ENCODE assay signal across 8 mouse cellular contexts in genomic region chr13:67525753-67526410, GRCm38 (mm10). TPM values are rescaled to one million over a fixed set of nuclear protein-coding genes. Genes with fewer than 3 reads are reported as not detected.
DNase-seq lines count a peak whose midpoint lies in the region; ATAC-seq and TF ChIP-seq lines count a peak whose summit lies in the region.

Gm26965 (minus strand) TSS chr13:67526151.
Zfp87 (minus strand) TSS chr13:67526177.

- peak within 1 kb of the TSS; percentile 90 for H3K4me3 ChIP-seq in embryonic facial prominence, embryonic 14.5 days (ENCODE audit: low read depth, low read length)
- peak within 1 kb of the TSS; percentile 69 for H3K4me3 ChIP-seq in heart, adult 2 months
- H3K4me3 ChIP-seq in limb, embryonic 13.5 days = peak within 1 kb of the TSS; percentile 83
- H3K4me3 ChIP-seq in midbrain, embryonic 16.5 days (ENCODE audit: low read depth, low read length) = peak within 1 kb of the TSS; percentile 76

- H3K4me2 ChIP-seq in embryonic facial prominence, embryonic 14.5 days (ENCODE audit: low read depth, low read length) = peak within 1 kb of the TSS; percentile 83
- H3K4me2 ChIP-seq in limb, embryonic 13.5 days (replicated peaks) = peak within 1 kb of the TSS; percentile 91
- peak within 1 kb of the TSS; percentile 88 for H3K4me2 ChIP-seq in midbrain, embryonic 16.5 days (ENCODE audit: low read length)

- peaks cover 13% of the 10 kb centered on the region for H3K4me1 ChIP-seq in embryonic facial prominence, embryonic 14.5 days (ENCODE audit: control insufficient read depth, insufficient read depth, low read length)
- H3K4me1 ChIP-seq in heart, adult 2 months (ENCODE audit: control insufficient read depth, insufficient read depth, low read length) = peaks cover 1% of the 10 kb centered on the region
- peaks cover 9% of the 10 kb centered on the region for H3K4me1 ChIP-seq in limb, embryonic 13.5 days
- peaks cover 25% of the 10 kb centered on the region for H3K4me1 ChIP-seq in midbrain, embryonic 16.5 days (ENCODE audit: control insufficient read depth, insufficient read depth, low read length)

- peak within 1 kb of the TSS; percentile 68; the same call in 1 of the 2 replicates for H3K27ac ChIP-seq in embryonic facial prominence, embryonic 14.5 days (replicated peaks; ENCODE audit: low read depth, low read length)
- H3K27ac ChIP-seq in heart, adult 2 months = peak within 1 kb of the TSS; percentile 71
- peak within 1 kb of the TSS; percentile 81 for H3K27ac ChIP-seq in limb, embryonic 13.5 days
- H3K27ac ChIP-seq in midbrain, embryonic 16.5 days (ENCODE audit: low read length) = peak within 1 kb of the TSS; percentile 61

- peaks cover 9% of the 10 kb centered on the region for H3K36me3 ChIP-seq in embryonic facial prominence, embryonic 14.5 days (ENCODE audit: control insufficient read depth, insufficient read depth, low read length)
- no peaks in the 10 kb centered on the region for H3K36me3 ChIP-seq in heart, adult 2 months (ENCODE audit: control insufficient read depth, insufficient read depth, low read length)
- H3K36me3 ChIP-seq in limb, embryonic 13.5 days = peaks cover 3% of the 10 kb centered on the region; the same call in 1 of the 2 replicates
- no peaks in the 10 kb centered on the region for H3K36me3 ChIP-seq in midbrain, embryonic 16.5 days (ENCODE audit: control insufficient read depth, insufficient read depth, low read length)

- peaks cover 2% of the 10 kb centered on the region; the same call in 1 of the 2 replicates for H3K79me2 ChIP-seq in heart, adult 2 months (replicated peaks; ENCODE audit: control insufficient read depth, insufficient read depth, low read length)

- intact Hi-C loops in heart, adult 2 months (cut with DNase I) = loop anchor here (1.0 to 10.0 kb wide), 8 partner anchors 26 to 421 kb away; partner anchors contain the start of genes Gm28044, Gm28557, Zfp58 and Zfp595

- TF ChIP-seq EP300 in heart, adult 2 months (IDR thresholded peaks at IDR 0.05; ENCODE audit: insufficient read depth, low read depth, low read length) = peak; percentile 79

- peak; percentile 94 for TF ChIP-seq POLR2A in heart, adult 2 months (IDR thresholded peaks at IDR 0.05; ENCODE audit: insufficient read depth, low read depth, low read length)

- TF ChIP-seq CTCF in heart, adult 2 months (IDR thresholded peaks at IDR 0.05) = no peak

- no peaks in the 10 kb centered on the region for H3K9me3 ChIP-seq in embryonic facial prominence, embryonic 14.5 days (ENCODE audit: control insufficient read depth, low read length)
- no peaks in the 10 kb centered on the region for H3K9me3 ChIP-seq in limb, embryonic 13.5 days
- no peaks in the 10 kb centered on the region for H3K9me3 ChIP-seq in midbrain, embryonic 16.5 days (replicated peaks; ENCODE audit: control insufficient read depth, low read length, poor library complexity, severe bottlenecking)

- peak within 1 kb of the TSS; percentile 87 for H3K9ac ChIP-seq in embryonic facial prominence, embryonic 14.5 days (ENCODE audit: low read depth, low read length)
- peak within 1 kb of the TSS; percentile 87 for H3K9ac ChIP-seq in heart, adult 2 months (ENCODE audit: low read depth, low read length)
- H3K9ac ChIP-seq in limb, embryonic 13.5 days = peak within 1 kb of the TSS; percentile 85
- H3K9ac ChIP-seq in midbrain, embryonic 16.5 days (ENCODE audit: low read depth, low read length) = peak within 1 kb of the TSS; percentile 81

- no peaks in the 10 kb centered on the region for H3K27me3 ChIP-seq in embryonic facial prominence, embryonic 14.5 days (replicated peaks; ENCODE audit: control insufficient read depth, insufficient read depth, low read length)
- H3K27me3 ChIP-seq in heart, adult 2 months (ENCODE audit: control insufficient read depth, insufficient read depth, low read length) = no peaks in the 10 kb centered on the region
- H3K27me3 ChIP-seq in limb, embryonic 13.5 days = no peaks in the 10 kb centered on the region
- no peaks in the 10 kb centered on the region for H3K27me3 ChIP-seq in midbrain, embryonic 16.5 days (ENCODE audit: control insufficient read depth, insufficient read depth, low read depth, low read length)

- peak; percentile 99 for ATAC-seq in embryonic facial prominence, embryonic 14.5 days (ENCODE audit: low read depth)
- peak; percentile 99 for ATAC-seq in limb, embryonic 13.5 days (ENCODE audit: low FRiP score, low read depth)
- ATAC-seq in midbrain, embryonic 16.5 days = peak; percentile 99

- 0% methylated on average over 27 of the region's 27 CpGs for WGBS in embryonic facial prominence, embryonic 14.5 days
- under 1% methylated on average over 27 of the region's 27 CpGs for WGBS in heart, adult 2 months
- WGBS in limb, embryonic 13.5 days = under 1% methylated on average over 27 of the region's 27 CpGs
- under 1% methylated on average over 27 of the region's 27 CpGs for WGBS in midbrain, embryonic 16.5 days

- DNase-seq in 3T3-L1 (ENCODE audit: low read depth, low spot score) = peak; percentile 98
- DNase-seq in adrenal gland, postnatal 4 days (ENCODE audit: low spot score in 2 of 2) = peak; percentile 65 to 72
- peak; percentile 98 for DNase-seq in embryonic facial prominence, embryonic 14.5 days (ENCODE audit: low spot score)
- peak; percentile 93 to 94 for DNase-seq in heart, adult 2 months
- DNase-seq in kidney, adult 8-10 months = peak; percentile 94
- peak; percentile 83 to 92 for DNase-seq in spleen, postnatal 10 days (ENCODE audit: low spot score in 2 of 2)

RNA-seq across cellular contexts. Expression of gene Gm26965, which starts in this region (rescaled TPM):
- total RNA-seq in adrenal gland, postnatal 4 days (2021) = not detected
- polyA plus RNA-seq in embryonic facial prominence, embryonic 14.5 days (2014; fragmentation: Nextera tagmentation; extraction: Ambion mirVana) = not detected in 2 replicates
- not detected for total RNA-seq in heart, adult 2 months (2021)
- polyA plus RNA-seq in heart, adult 2 months (2012; rRNA removed) = not detected in 2 replicates
- not detected in 2 replicates for polyA plus RNA-seq in limb, embryonic 13.5 days (2015; fragmentation: Nextera tagmentation; extraction: Ambion mirVana)
- polyA plus RNA-seq in midbrain, embryonic 16.5 days (2015; fragmentation: Nextera tagmentation; extraction: Ambion mirVana) = 0.40 and 0.50 TPM in 2 replicates

RNA-seq across cellular contexts. Expression of gene Zfp87, which starts in this region (rescaled TPM):
- 10 to 100 TPM; 18.7 to 23.0 TPM for total RNA-seq in adrenal gland, postnatal 4 days (2021)
- 24.2 and 29.7 TPM in 2 replicates for polyA plus RNA-seq in embryonic facial prominence, embryonic 14.5 days (2014; fragmentation: Nextera tagmentation; extraction: Ambion mirVana)
- 1 to 10 TPM; 8.4 to 8.6 TPM for total RNA-seq in heart, adult 2 months (2021)
- 9.2 and 18.7 TPM in 2 replicates for polyA plus RNA-seq in heart, adult 2 months (2012; rRNA removed)
- 25.4 and 26.5 TPM in 2 replicates for polyA plus RNA-seq in limb, embryonic 13.5 days (2015; fragmentation: Nextera tagmentation; extraction: Ambion mirVana)
- polyA plus RNA-seq in midbrain, embryonic 16.5 days (2015; fragmentation: Nextera tagmentation; extraction: Ambion mirVana) = 35.8 and 38.0 TPM in 2 replicates

Comparison
In these comparisons a context has a peak if more than half of its experiments do, and no peak if none do; other contexts are left out.
1. Peak in every context shown above with its lines: DNase-seq, ATAC-seq, H3K4me3 ChIP-seq and H3K27ac ChIP-seq.